Mouse (Mus musculus) telencephalon, adult 2 months (tissue): ENCODE results near the gene Prp2.
"Not testable (repeated sequence)": the region's sequence is repeated elsewhere in the genome, so short reads cannot be mapped to it uniquely, and the experiment has no call there.

Experiments
- DNase-seq: peaks from one replicate; pipeline ENCODE4 v3.0.0-alpha.2; 2011; ENCODE audit warnings: low read depth, low spot score

Prp2 gene

GRCm38 (mm10) chr6:132595613-132596012 is at the start of gene Prp2:
Prp2 (plus strand) TSS chr6:132595913.
- not testable (repeated sequence) for DNase-seq

- DNase-seq: not testable (repeated sequence)
These were observed 26.2 kb upstream of the Prp2 start, which contains the start of gene Prh1 for GRCm38 (mm10) chr6:132569509-132569908. Prh1 (plus strand) TSS chr6:132569809.

GRCm38 (mm10) chr6:132649399-132649798 is 53.7 kb downstream of the Prp2 start:
- DNase-seq: no peak
